ENCODE assay signal across 9 mouse cellular contexts in genomic region chr12:79988401-79989358, GRCm38 (mm10).
DNase-seq lines count a peak whose midpoint lies in the region; ATAC-seq and TF ChIP-seq lines count a peak whose summit lies in the region.
"Had no signal": no experiment of that assay in that cellular context is flagged by ENCODE, and none has a peak within 500 bp of the region (broad histone marks: within the 10 kb centered on the region; RNA-seq: fewer than 3 reads in every experiment).

No protein-coding gene starts in this region.

- no peak for TF ChIP-seq POLR2A in bone marrow, adult 2 months (IDR thresholded peaks at IDR 0.05; ENCODE audit: borderline replicate concordance, control insufficient read depth, low read depth, low read length)

- H3K4me1 ChIP-seq in bone marrow, adult 2 months (ENCODE audit: control insufficient read depth, insufficient read depth, low read length) = peaks cover 6% of the 10 kb centered on the region; the same call in 1 of the 2 replicates
- peaks cover 60% of the 10 kb centered on the region for H3K4me1 ChIP-seq in heart, postnatal 0 days (ENCODE audit: control insufficient read depth, insufficient read depth)

- 0 out of 2 replicates have a peak overlapping the region, but pooled peaks have one; percentile 18 for H3K27ac ChIP-seq in layer of hippocampus, adult 2 months
- H3K27ac ChIP-seq in bone marrow, adult 2 months (ENCODE audit: control insufficient read depth, insufficient read depth, low read depth, low read length, poor library complexity) = peak overlapping the region; percentile 84
- peak overlapping the region; percentile 40 for H3K27ac ChIP-seq in heart, postnatal 0 days (ENCODE audit: low read depth)

- no peaks in the 10 kb centered on the region for H3K9me3 ChIP-seq in heart, postnatal 0 days (replicated peaks; ENCODE audit: control insufficient read depth, low read length)

- H3K9ac ChIP-seq in heart, postnatal 0 days (replicated peaks; ENCODE audit: low read depth, low read length) = no peak overlapping the region

- TF ChIP-seq CTCF in layer of hippocampus, adult 2 months (conservative IDR thresholded peaks at IDR 0.05) = no peak
- TF ChIP-seq CTCF in bone marrow, adult 2 months (IDR thresholded peaks at IDR 0.05; ENCODE audit: control insufficient read depth, insufficient read depth, low read length) = no peak
- TF ChIP-seq CTCF in heart, postnatal 0 days (IDR thresholded peaks at IDR 0.05; ENCODE audit: low read depth) = no peak

- H3K36me3 ChIP-seq in heart, postnatal 0 days (replicated peaks; ENCODE audit: control insufficient read depth, insufficient read depth, low read length) = no peaks in the 10 kb centered on the region

- WGBS in bone marrow, adult 2 months = 54% methylated on average over 11 of the region's 11 CpGs
- 43% methylated on average over 11 of the region's 11 CpGs for WGBS in heart, postnatal 0 days

- TF ChIP-seq EP300 in heart, postnatal 0 days (IDR thresholded peaks at IDR 0.05; ENCODE audit: low read depth) = no peak

- no peak overlapping the region for H3K4me3 ChIP-seq in layer of hippocampus, adult 2 months
- no peak overlapping the region for H3K4me3 ChIP-seq in bone marrow, adult 2 months (replicated peaks; ENCODE audit: control insufficient read depth, low read depth, low read length)
- H3K4me3 ChIP-seq in heart, postnatal 0 days (ENCODE audit: low read depth, low read length) = no peak overlapping the region

- H3K4me2 ChIP-seq in heart, postnatal 0 days (ENCODE audit: low read depth, low read length) = no peak overlapping the region

- no peaks in the 10 kb centered on the region for H3K27me3 ChIP-seq in heart, postnatal 0 days (ENCODE audit: control insufficient read depth, insufficient read depth, low read length)

- ATAC-seq in heart, postnatal 0 days (ENCODE audit: insufficient read depth, low read depth) = no peak
- ATAC-seq in megakaryocyte-erythroid progenitor cell, adult 5-6 weeks (replicated peaks; ENCODE audit: low FRiP score, low TSS enrichment, poor library complexity, severe bottlenecking) = peak; percentile 94

- no peak for DNase-seq in layer of hippocampus, adult 2 months (ENCODE audit: low spot score in 2 of 2)
- DNase-seq in layer of hippocampus, postnatal 36 days = no peak
- DNase-seq in heart, postnatal 0 days (ENCODE audit: low spot score) = no peak
- DNase-seq in thymus, postnatal 25 days = no peak
- DNase-seq in frontal cortex, adult 2 months (ENCODE audit: extremely low spot score in 1 of 2, low spot score in 1 of 2) = no peak
- DNase-seq in layer of hippocampus, postnatal 14 days (ENCODE audit: low spot score in 2 of 2) = no peak
- DNase-seq: kidney, adult 11 months had no signal

Comparison
In these comparisons a context has a peak if more than half of its experiments do, and no peak if none do; other contexts are left out.
1. H3K27ac ChIP-seq: peak in every context shown above with its lines; median percentile 84 in bone marrow, adult 2 months; 40 in heart, postnatal 0 days; 18 in layer of hippocampus, adult 2 months.